Mouse (Mus musculus) liver, postnatal 0 days (tissue): Measurements from ENCODE around the gene Fam19a3. TPM values are rescaled to one million over a fixed set of nuclear protein-coding genes. Genes with fewer than 3 reads are reported as not detected.
"Not testable (repeated sequence)": the region's sequence is repeated elsewhere in the genome, so short reads cannot be mapped to it uniquely, and the experiment has no call there.

Experiments
- ATAC-seq: fragments of 200-750 bp; cut with Nextera tagmentation; 2 replicates; pipeline ENCODE4 v1.8.0; 2017; ENCODE audit warnings: mild to moderate bottlenecking, moderate library complexity
- DNase-seq: peaks from one replicate; pipeline ENCODE4 v3.0.0-alpha.2; 2016
- H3K27ac ChIP-seq: fragments of 300-500 bp; sonication (generic); 2 replicates; pipeline ENCODE4 v1.5.1; 2014; ENCODE audit warnings: antibody characterized with exemption, moderate library complexity, mild to moderate bottlenecking, low read depth
- H3K27me3 ChIP-seq: fragments of 300-500 bp; sonication (generic); 2 replicates; pipeline ENCODE4 v1.6.1; 2014; ENCODE audit warnings: low read length, control low read depth, mixed read lengths; ENCODE audit not compliant: insufficient read depth
- H3K36me3 ChIP-seq: fragments of 300-500 bp; sonication (generic); replicated peaks from 2 replicates; pipeline ENCODE4 v1.6.1; 2014; ENCODE audit warnings: mild to moderate bottlenecking, control low read depth, low read length, moderate library complexity, mixed read lengths; ENCODE audit not compliant: insufficient read depth
- H3K4me1 ChIP-seq: fragments of 300-500 bp; sonication (generic); 2 replicates; pipeline ENCODE4 v1.6.1; 2014; ENCODE audit warnings: antibody characterized with exemption, mild to moderate bottlenecking, control low read depth; ENCODE audit not compliant: insufficient read depth
- H3K4me2 ChIP-seq: fragments of 300-500 bp; sonication (generic); 2 replicates; pipeline ENCODE4 v1.6.1; 2014; ENCODE audit warnings: low read depth, mild to moderate bottlenecking, low read length, moderate library complexity, mixed read lengths
- H3K4me3 ChIP-seq: fragments of 300-500 bp; sonication (generic); 2 replicates; pipeline ENCODE4 v1.5.1; 2014; ENCODE audit warnings: low read depth, low read length
- H3K9ac ChIP-seq: fragments of 300-500 bp; sonication (generic); replicated peaks from 2 replicates; pipeline ENCODE4 v1.6.1; 2014; ENCODE audit warnings: mild to moderate bottlenecking, moderate library complexity
- H3K9me3 ChIP-seq: fragments of 300-500 bp; sonication (generic); 2 replicates; pipeline ENCODE4 v1.6.1; 2016; ENCODE audit warnings: mild to moderate bottlenecking, control low read depth, low read length, mixed read lengths
- CTCF ChIP-seq: sonication (generic); IDR thresholded peaks from 2 replicates; pipeline ENCODE4 v1.5.1; 2016; ENCODE audit warnings: antibody characterized with exemption, low read depth
- EP300 ChIP-seq: IDR thresholded peaks from 2 replicates; pipeline ENCODE4 v1.6.1; 2016; ENCODE audit warnings: antibody characterized with exemption, low read depth, mild to moderate bottlenecking
- WGBS: fragments of 180-500 bp; shearing (Covaris S2); extraction: QIAGEN DNeasy Blood & Tissue Kit; methylation state at CpG from one replicate; pipeline ENCODE4 v1.1.7; 2014; ENCODE audit not compliant: insufficient replicate concordance; 5-methylcytosine and 5-hydroxymethylcytosine counted together
- polyA plus RNA-seq: library from polyadenylated mRNA; unstranded; fragments of >200 nt; fragmentation: Nextera tagmentation; extraction: Ambion mirVana; gene quantifications from 2 replicates; pipeline ENCODE4 v1.2.1, GENCODE M21; 2015

Fam19a3 gene
- polyA plus RNA-seq, 1 experiment from 2014 or later: not detected

DNA sequence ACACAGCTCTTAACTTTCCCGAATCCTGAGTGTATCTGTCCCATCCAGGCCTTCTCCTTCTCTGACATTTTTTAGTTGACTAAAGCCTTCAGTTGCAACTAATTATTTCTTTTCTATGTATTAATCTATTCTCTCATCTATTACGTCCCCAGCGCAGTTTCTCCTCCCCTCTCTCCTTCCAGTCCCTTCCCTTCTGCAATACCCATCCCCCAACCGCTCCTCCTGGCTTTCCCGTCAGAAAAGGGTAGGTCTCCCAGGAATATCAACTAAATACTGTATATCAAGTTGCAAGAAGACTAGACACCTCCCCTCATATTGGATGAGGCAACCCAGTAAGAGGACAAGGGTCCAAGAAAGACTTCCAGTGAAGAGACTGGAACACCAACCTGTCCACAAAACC lies 22.8 kb downstream of the Fam19a3 start:
- H3K4me3 ChIP-seq: peak overlapping the region; percentile 26
- 27% methylated on average over 5 of the region's 5 CpGs for WGBS

DNA sequence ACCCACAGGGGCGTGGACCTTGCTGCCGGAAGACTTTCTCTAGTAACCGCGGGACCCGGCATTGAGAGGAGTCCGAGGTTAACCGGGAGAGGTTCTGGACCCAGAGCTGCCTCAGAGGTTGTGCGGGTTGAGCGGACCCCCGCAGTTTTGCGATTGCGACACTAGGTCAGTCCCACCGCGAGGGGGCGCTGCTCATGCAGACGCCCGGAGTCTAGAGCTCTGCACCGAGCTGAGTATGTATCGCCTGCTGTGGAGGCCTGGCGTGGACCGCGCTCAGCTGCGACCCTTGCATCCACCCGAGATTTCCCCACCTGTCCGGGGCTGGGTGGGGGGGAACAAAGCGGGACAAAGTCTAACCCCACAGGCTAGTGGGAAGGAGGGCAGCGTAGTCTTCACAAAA lies 23.2 kb downstream of the Fam19a3 start:
- Histone ChIP-seq H3K27ac (no peak overlapping the region), H3K36me3 (no peaks in the 10 kb centered on the region), H3K27me3 (peaks cover 4% of the 10 kb centered on the region; the same call in 1 of the 2 replicates), H3K9me3 (no peaks in the 10 kb centered on the region), H3K9ac (peak overlapping the region; percentile 35), H3K4me3 (peak overlapping the region; percentile 26), H3K4me1 (peaks cover 15% of the 10 kb centered on the region), H3K4me2 (peak overlapping the region; percentile 71)
- 3% methylated on average over 27 of the region's 27 CpGs for WGBS
- peak; percentile 79 for DNase-seq
- ATAC-seq: peak; percentile 56
- TF ChIP-seq CTCF: peak; percentile 86
- no peak for TF ChIP-seq EP300

More for the DNA sequence above, 22.8 kb downstream of the Fam19a3 start:
- ATAC-seq (no peak), DNase-seq (no peak)
- H3K27ac ChIP-seq: no peak overlapping the region
- H3K4me2 ChIP-seq: peak overlapping the region; percentile 71
- H3K36me3 ChIP-seq: no peaks in the 10 kb centered on the region
- H3K9ac ChIP-seq: peak overlapping the region; percentile 35
- H3K27me3 ChIP-seq: peaks cover 4% of the 10 kb centered on the region; the same call in 1 of the 2 replicates
- peaks cover 15% of the 10 kb centered on the region for H3K4me1 ChIP-seq
- no peaks in the 10 kb centered on the region for H3K9me3 ChIP-seq
- TF ChIP-seq CTCF: no peak
- no peak for TF ChIP-seq EP300

DNA sequence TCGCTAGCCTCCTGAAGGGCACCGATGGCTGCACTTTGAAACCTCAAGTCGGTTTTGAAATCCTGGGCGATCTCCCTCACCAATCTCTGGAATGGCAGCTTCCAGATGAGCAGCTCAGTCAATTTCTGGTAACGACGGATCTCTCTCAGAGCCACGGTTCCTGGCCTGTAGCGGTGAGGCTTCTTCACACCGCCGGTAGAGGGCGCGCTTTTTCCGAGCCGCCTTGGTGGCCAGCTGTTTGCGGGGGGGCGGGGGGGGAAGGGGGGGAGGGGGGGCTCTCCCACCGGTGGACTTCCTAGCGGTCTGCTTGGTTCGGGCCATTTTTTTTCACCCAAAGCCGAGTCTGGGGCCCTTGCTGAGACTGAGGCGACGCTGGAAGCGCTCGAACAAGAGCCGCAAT lies 28.8 kb downstream of the Fam19a3 start:
- not testable (repeated sequence) for H3K36me3 ChIP-seq, H3K4me1 ChIP-seq, H3K9me3 ChIP-seq, H3K27ac ChIP-seq, H3K4me2 ChIP-seq, H3K4me3 ChIP-seq, H3K9ac ChIP-seq, H3K27me3 ChIP-seq, ATAC-seq
- peak; percentile 60 for DNase-seq
- 19% methylated on average over 16 of the region's 25 CpGs for WGBS
- peak; percentile 58 for TF ChIP-seq CTCF

DNA sequence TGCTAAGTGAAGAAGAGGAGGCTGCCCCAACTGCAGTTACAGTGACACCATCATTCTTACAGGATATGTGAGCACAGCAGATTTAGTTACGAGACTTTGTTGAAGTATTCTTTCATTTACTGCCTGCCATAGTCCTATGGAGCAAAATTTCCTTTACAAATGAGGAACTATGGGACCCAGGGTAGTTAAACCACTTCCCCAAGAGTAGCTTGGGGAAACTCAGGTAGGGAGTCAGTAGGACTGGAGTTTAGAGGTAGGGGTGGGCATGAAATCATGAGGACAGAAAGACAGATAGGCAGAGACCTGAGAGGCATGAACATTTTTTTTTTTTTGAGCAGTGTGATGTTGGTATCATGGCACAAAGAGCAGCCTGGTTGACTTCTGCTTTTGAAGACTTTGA lies 37.8 kb downstream of the Fam19a3 start:
- no peak for ATAC-seq
- H3K4me1 ChIP-seq: no peaks in the 10 kb centered on the region
- no peaks in the 10 kb centered on the region for H3K36me3 ChIP-seq
- no peaks in the 10 kb centered on the region for H3K27me3 ChIP-seq
- TF ChIP-seq EP300: no peak
- TF ChIP-seq CTCF: no peak
- DNase-seq: no peak
- H3K9me3 ChIP-seq: no peaks in the 10 kb centered on the region
- H3K9ac ChIP-seq: no peak overlapping the region
- WGBS: 23% methylated on average over 1 of the region's 1 CpGs
- no peak overlapping the region for H3K4me2 ChIP-seq
- H3K27ac ChIP-seq: no peak overlapping the region
- no peak overlapping the region for H3K4me3 ChIP-seq

DNA sequence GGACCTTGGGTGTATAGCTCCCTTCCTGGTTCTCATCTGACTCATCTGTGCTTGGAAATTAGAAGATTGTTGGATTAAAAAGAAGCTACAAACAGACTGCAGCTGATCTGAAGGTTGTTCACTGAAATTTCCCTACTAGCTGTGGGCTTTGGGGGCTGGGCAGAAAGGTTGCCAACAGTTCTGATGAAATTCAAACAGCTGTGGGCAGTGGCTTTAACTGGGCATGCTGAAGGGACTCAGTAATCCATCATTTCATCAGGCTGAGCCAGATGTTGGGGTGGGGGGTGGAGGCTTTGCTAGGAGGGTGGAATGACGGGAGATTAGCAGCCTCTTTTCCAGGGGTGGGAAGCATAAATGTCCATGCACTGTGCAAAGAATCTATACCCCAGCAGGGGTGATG lies 38.5 kb downstream of the Fam19a3 start:
- H3K4me3 ChIP-seq: no peak overlapping the region
- H3K27me3 ChIP-seq: no peaks in the 10 kb centered on the region
- TF ChIP-seq CTCF: no peak
- TF ChIP-seq EP300: no peak
- no peaks in the 10 kb centered on the region for H3K36me3 ChIP-seq
- H3K4me2 ChIP-seq: no peak overlapping the region
- ATAC-seq: no peak
- H3K27ac ChIP-seq: no peak overlapping the region
- DNase-seq: no peak
- H3K9me3 ChIP-seq: no peaks in the 10 kb centered on the region
- 54% methylated on average over 1 of the region's 1 CpGs for WGBS
- H3K9ac ChIP-seq: no peak overlapping the region
- no peaks in the 10 kb centered on the region for H3K4me1 ChIP-seq

DNA sequence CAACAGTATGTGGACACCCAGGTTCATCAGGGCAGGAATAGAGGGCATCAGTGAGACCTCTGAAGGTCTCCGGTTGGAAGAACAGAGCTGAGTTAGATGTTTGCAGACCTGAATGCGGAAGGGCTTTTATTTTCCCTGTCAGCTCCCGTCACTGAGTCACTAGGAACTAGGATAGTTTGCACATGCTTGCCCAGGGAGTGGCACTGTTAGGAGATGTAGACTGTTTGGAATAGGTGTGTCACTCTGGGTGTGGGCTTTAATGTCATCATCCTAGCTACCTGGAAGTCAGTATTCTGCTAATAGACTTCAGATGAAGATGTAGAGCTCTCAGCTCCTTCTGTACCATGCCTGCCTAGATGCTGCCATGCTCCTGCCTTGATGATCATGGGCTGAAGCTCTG lies 39.7 kb downstream of the Fam19a3 start:
- Histone ChIP-seq H3K4me2 (no peak overlapping the region), H3K27me3 (no peaks in the 10 kb centered on the region), H3K27ac (no peak overlapping the region), H3K36me3 (no peaks in the 10 kb centered on the region), H3K4me1 (no peaks in the 10 kb centered on the region), H3K9me3 (no peaks in the 10 kb centered on the region), H3K9ac (no peak overlapping the region), H3K4me3 (no peak overlapping the region)
- DNase-seq (no peak), ATAC-seq (no peak)
- TF ChIP-seq CTCF (no peak), EP300 (no peak)
- WGBS: 90% methylated on average over 3 of the region's 3 CpGs

DNA sequence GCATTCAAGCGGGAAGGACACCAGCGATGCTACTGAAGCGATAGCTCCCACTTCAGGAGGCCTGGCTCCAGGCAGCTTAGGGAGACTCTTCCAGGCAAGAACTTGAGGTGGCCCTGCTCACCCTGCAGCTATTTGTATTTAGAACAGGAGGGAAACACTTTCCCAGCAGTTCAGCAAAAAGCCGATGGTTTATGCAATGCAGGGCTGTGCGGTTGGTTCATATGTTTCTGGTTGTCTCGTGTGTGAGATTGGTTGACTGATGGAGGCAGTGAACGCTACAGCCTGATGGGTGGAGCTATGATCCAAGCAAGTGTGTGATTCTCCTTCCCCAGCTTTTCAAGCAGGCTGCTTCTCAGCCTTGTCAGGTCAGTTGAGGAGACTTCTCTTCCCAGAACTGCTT lies 47.0 kb downstream of the Fam19a3 start:
- TF ChIP-seq EP300: no peak
- TF ChIP-seq CTCF: no peak
- H3K4me3 ChIP-seq: no peak overlapping the region
- H3K36me3 ChIP-seq: no peaks in the 10 kb centered on the region
- H3K9ac ChIP-seq: no peak overlapping the region
- DNase-seq: no peak
- no peak overlapping the region for H3K4me2 ChIP-seq
- no peaks in the 10 kb centered on the region for H3K4me1 ChIP-seq
- 61% methylated on average over 7 of the region's 7 CpGs for WGBS
- no peaks in the 10 kb centered on the region for H3K9me3 ChIP-seq
- no peak for ATAC-seq
- no peak overlapping the region for H3K27ac ChIP-seq
- H3K27me3 ChIP-seq: no peaks in the 10 kb centered on the region
